Mouse (Mus musculus): Measurements from ENCODE around the gene Ppm1n.

Ppm1n gene

GRCm38 (mm10) chr7:19279581-19280114, at the start of gene Ppm1n:
TSS of gene Ppm1n (minus strand) at chr7:19280064.
- no peak for DNase-seq (ENCODE audit: extremely low read depth, low read depth)

GRCm38 (mm10) chr7:19328425-19328824, 48.6 kb upstream of the Ppm1n start:
- no peak for DNase-seq (ENCODE audit: extremely low read depth, low read depth)

- DNase-seq (ENCODE audit: extremely low read depth, low read depth), result no peak
These were observed 47.9 kb upstream of the Ppm1n start for GRCm38 (mm10) chr7:19327782-19328181.

GRCm38 (mm10) chr7:19327128-19327527, 47.3 kb upstream of the Ppm1n start:
- no peak for DNase-seq (ENCODE audit: extremely low read depth, low read depth)

GRCm38 (mm10) chr7:19326359-19326758, 46.5 kb upstream of the Ppm1n start:
- DNase-seq (ENCODE audit: extremely low read depth, low read depth), result no peak

DNA sequence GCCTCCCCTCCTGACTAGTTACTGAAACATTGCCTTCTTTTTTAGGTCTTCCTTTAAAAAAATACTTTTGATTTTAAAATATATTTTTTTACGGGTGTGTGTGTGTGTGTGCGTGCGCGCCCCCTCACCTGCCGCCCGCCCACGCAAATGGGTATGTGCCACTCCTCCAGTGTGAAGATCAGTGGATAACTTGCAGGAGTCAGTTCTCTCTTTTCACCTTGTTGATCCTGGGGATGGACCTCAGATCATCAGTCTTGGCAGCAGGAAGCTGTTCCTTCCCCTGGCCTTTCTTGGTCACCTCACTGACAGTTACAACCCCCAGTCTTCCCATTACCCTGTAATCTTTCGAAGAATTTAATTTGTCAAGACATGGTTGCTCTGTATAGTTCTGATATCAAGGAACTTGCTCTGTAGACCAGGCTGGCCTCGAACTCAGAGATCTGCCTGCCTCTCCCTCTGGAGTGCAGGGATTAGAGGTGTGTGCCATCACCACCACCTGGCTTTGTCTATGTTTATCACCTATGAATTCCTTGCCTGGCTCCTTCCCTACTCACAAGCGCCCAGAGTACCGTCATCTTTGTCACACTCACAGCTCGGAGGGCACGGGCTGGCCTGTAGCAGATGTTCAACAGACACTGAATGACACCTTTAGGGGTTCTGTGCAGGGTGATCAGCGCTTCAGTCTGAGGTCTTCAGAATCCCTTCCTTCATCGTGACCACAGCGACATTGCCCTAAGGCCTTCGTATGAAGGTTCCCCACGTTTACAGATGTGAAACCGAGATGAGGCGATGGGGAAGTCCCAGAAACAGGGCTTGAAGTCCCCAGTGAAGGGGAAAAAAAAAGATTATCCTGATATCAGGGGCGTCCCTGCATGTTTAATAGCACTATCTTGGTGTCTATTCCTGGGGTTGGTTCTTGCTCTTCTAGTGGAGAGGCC, 45.7 kb upstream of the Ppm1n start:
- no peak for DNase-seq (ENCODE audit: extremely low read depth, low read depth)

GRCm38 (mm10) chr7:19324221-19324620, 44.4 kb upstream of the Ppm1n start:
- no peak for DNase-seq (ENCODE audit: extremely low read depth, low read depth)

DNA sequence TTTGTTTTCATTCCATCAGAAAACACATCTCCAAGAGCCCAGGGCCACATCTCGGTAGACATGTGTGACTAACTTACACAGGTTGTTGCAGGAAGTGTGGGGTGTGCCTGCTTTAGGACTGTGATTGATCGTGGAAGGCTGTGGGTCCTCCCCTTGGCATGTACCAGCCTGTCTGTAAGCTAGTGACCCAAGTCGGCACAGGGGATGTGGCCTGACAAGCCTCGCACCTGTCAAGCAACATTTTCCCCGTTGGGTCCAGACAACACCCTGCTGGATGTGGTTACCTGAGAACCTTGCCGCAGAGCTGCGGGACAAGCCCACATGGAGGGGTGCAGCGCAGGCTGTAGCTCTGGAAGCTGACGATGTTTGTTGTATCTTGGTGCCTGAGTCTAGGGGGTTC, 42.6 kb upstream of the Ppm1n start:
- no peak for DNase-seq (ENCODE audit: extremely low read depth, low read depth)

- DNase-seq (ENCODE audit: extremely low read depth, low read depth), result no peak
These were observed 41.6 kb upstream of the Ppm1n start for GRCm38 (mm10) chr7:19321464-19321863.

DNA sequence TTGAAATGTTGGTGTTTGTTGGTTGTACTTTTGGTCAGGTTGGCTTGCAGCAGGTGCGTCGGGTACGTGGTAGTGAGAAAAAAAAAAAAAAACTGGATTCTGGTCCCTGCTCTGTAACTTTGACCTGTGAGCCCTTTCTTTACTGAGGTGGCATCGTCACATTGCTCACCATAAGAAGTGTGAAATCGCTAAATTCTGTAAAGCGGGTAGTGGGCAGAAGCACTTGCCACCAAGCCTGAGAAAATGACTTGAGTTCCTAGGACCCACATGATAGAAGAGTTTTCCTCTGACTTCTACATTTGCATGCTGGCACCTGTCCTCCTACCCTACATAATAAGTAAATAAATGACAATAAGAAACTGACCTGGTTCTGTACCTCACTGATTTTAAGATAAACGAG, 40.8 kb upstream of the Ppm1n start:
- no peak for DNase-seq (ENCODE audit: extremely low read depth, low read depth)

DNA sequence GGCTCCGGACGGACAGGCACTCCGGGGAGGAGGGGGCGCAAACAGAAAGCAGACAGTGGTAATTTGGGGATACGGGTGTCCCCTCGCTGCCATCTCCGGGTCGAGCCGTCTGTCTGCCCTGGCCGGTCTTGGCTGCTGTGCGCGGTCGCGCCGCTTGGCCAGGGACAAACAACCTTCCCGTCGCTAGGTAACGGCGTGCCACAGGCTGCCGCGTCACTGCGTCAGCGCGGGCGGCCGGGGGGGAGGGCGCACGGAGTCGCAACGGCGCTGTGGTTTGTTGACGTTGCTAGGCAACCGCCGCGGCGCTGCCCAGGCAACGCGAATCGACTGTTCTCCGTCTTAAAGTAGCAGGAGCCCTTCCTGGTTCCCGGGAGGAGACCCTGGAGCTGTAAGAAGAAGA, 40.0 kb upstream of the Ppm1n start:
- DNase-seq (ENCODE audit: extremely low read depth, low read depth), result peak; percentile 73

DNA sequence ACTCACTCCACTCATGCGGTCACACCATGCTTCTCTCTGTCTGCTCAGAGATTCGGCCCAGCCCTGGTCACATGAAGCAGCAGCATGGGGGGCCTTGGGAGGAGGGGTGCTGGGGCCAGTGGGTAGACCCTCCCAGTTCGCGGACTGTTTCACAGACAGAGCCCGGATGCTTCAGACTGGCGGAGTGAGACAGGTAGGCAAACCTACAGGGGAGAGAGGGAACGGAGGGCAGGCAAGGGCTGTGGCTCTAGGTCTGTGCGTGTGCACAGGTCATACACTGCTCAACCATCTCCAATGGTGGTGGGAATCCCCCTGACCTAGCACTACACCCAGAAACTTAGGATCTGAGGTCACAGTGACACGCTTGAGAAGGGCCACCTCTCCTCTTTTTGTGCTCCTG, 39.6 kb upstream of the Ppm1n start:
- DNase-seq (ENCODE audit: extremely low read depth, low read depth), result no peak

DNA sequence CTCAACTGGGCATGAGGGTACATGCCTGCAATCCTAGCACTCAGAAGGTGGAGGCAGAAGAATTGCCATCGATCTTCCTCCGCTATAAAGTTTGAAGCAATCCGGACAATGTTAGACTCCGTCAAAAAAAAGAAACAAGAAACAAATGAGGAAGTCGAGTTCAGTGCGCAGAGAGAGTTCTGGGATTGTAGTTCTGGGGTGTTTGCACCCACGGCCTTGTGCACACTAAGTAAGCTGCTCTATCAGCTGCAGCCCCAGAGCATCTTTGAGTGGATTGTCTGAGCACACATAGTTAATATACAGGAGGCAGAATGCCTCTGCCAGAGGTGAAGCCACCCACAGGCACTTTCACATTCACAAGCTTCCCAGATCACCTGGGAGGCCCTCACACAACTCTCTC, 38.8 kb upstream of the Ppm1n start:
- DNase-seq (ENCODE audit: extremely low read depth, low read depth), result no peak

DNA sequence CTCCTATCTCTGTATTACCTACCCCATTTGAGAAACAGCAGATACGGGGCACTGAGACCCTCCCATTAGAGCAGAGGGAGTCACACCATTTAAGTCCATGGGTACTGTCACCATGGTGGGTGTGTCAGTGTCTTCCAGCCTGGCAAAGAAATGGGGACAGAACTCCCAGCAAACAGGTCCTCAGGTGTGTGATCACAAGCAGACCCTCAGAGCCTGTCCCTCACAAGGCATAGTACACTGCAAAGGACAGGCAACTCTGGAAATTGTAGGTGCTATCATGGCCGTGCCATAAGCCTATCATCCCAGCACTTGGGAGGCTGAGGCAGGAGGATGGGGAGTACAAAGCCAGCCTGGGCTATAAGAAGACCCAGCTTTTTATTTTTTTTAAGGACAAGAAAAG, 38.3 kb upstream of the Ppm1n start:
- DNase-seq (ENCODE audit: extremely low read depth, low read depth), result no peak

GRCm38 (mm10) chr7:19316451-19317161, 36.7 kb upstream of the Ppm1n start:
- peak; percentile 49 for DNase-seq (ENCODE audit: extremely low read depth, low read depth)

DNA sequence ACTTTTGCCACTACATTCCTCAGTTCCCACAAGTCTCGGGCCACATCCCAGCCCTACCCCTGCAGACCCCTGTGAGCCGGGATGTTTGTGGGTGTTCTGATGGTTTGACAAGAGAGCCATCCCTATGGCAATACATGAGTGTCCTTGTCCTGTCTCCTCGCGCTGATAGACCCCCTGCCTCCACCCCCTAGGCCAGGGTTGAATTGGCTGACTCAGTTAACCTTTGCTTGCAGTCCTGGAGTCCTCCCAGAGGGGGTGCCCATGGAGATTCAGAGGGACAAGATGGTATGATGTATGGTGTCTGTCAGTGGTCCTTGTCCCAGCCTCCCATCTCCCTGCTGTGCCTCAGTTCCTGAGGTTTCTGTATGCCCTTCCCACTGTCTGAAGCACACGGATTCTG, 34.2 kb upstream of the Ppm1n start:
- DNase-seq (ENCODE audit: extremely low read depth, low read depth), result no peak

- DNase-seq (ENCODE audit: extremely low read depth, low read depth), result no peak
These were observed 32.1 kb upstream of the Ppm1n start for GRCm38 (mm10) chr7:19311991-19312390.

DNA sequence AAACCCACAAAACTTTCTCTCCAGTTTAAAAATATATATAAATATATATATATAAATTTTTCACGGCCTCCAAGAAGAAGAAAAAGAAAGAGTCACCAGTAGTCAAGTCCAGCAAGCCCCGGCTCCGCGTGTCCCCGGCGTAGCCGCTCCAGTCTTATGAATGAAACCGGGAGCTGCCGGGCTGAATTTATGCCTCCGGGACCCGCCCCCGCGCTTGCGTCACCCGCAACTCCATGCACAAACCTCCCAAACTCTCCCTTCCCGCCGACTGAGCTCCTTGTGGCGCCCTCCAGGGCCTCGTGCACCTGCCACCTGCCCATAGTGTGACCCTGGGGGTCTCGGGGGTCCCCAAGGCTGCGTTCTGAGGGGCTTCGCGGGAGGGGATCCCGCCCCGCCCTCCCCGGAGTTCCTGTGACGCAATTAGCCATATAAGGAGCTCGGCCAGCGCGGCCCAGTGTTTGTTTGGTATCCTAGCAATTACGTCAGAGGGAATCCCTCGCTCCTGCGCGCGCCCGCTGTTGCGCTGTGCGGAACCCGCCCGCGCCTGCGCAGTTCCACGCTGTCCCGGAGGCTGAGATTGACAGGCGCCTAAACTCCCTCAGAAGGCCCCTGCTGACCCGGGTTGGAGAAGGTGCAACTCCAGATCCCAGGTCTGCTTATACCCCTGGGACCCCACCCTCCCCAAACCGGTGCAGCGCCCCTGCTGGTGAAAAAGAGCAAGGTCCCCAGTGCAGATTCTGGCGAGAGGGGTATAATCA, 30.2 kb upstream of the Ppm1n start, which contains the start of gene Fosb:
Gene Fosb (minus strand): TSS at position 168 of the 758 bp plus-strand sequence.
- peak; percentile 75 for DNase-seq (ENCODE audit: extremely low read depth, low read depth)

DNA sequence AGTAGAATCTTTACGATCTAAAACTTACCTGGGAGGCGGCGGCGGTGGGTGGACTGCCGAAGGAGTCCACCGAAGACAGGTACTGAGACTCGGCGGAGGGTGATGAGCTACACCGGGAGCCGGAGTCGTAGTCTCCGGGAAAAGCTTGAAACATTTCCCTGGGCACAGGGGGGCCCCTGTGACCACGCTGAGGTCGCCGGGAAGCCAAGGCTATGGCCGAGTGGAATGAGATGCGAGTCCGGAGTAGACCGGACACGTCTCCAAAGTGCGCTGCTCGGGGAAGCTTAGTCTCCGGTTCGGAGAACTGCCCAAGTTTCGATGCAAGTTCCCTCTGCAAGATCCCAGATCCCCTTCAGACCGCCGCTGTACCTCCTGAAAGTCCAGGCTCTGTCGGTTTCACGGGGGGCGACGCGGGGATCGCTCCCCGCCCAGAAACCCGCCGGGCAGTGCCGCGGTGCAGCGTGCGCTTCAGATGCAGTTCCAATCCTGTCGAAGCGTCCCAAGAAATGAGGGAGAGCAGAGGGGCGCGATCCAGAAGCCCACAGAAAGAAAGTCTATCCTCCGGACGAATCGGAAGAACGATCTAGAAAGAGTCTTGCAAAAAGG, 29.5 kb upstream of the Ppm1n start:
- DNase-seq (ENCODE audit: extremely low read depth, low read depth), result no peak

- peak; percentile 83 for DNase-seq (ENCODE audit: extremely low read depth, low read depth)
These were observed 28.8 kb upstream of the Ppm1n start for GRCm38 (mm10) chr7:19308454-19309277.
